Mouse (Mus musculus) telencephalon, adult 2 months (tissue): ENCODE results near the gene Smim4.

Experiments
- DNase-seq: peaks from one replicate; pipeline ENCODE4 v3.0.0-alpha.2; 2011; ENCODE audit warnings: low read depth, low spot score

Gene Smim4

GRCm38 (mm10) chr14:31125106-31126075 is 3.4 kb downstream of the Smim4 start:
- DNase-seq: no peak

GRCm38 (mm10) chr14:31115522-31115921 is 13.2 kb downstream of the Smim4 start:
- no peak for DNase-seq

GRCm38 (mm10) chr14:31114011-31114410 is 14.7 kb downstream of the Smim4 start:
- no peak for DNase-seq

GRCm38 (mm10) chr14:31112187-31112586 is 16.6 kb downstream of the Smim4 start:
- DNase-seq: no peak

- DNase-seq: no peak
Observed at GRCm38 (mm10) chr14:31110613-31111012, 18.1 kb downstream of the Smim4 start.

- no peak for DNase-seq
Observed at GRCm38 (mm10) chr14:31105156-31105555, 23.6 kb downstream of the Smim4 start.

- DNase-seq: no peak
Observed at GRCm38 (mm10) chr14:31089918-31090317, 38.8 kb downstream of the Smim4 start.

- no peak for DNase-seq
Observed at GRCm38 (mm10) chr14:31088515-31088914, 40.2 kb downstream of the Smim4 start.

GRCm38 (mm10) chr14:31087433-31087832 is 41.3 kb downstream of the Smim4 start:
- no peak for DNase-seq

GRCm38 (mm10) chr14:31081147-31081546 is 47.6 kb downstream of the Smim4 start:
- DNase-seq: no peak

GRCm38 (mm10) chr14:31079313-31080028 is 49.3 kb downstream of the Smim4 start:
- no peak for DNase-seq

- DNase-seq: no peak
Observed at GRCm38 (mm10) chr14:31078597-31079208, 50.1 kb downstream of the Smim4 start.

- no peak for DNase-seq
Observed at GRCm38 (mm10) chr14:31069086-31069733, 59.5 kb downstream of the Smim4 start.

- DNase-seq: no peak
Observed at GRCm38 (mm10) chr14:31062277-31062676, 66.5 kb downstream of the Smim4 start.

GRCm38 (mm10) chr14:31045817-31046216 is 82.9 kb downstream of the Smim4 start:
- no peak for DNase-seq

GRCm38 (mm10) chr14:31045296-31045695 is 83.5 kb downstream of the Smim4 start:
- DNase-seq: no peak
